Mouse (Mus musculus): ENCODE measurements around the gene Clp1. TPM values are rescaled to one million over a fixed set of nuclear protein-coding genes. Genes with fewer than 3 reads are reported as not detected.

Gene Clp1
- polyA plus RNA-seq (2015; fragmentation: Nextera tagmentation; extraction: Ambion mirVana), result 28.1 and 29.6 TPM in 2 replicates

- Histone ChIP-seq H3K9me3 (no peaks in the 10 kb centered on the region), H3K4me3 (peak within 1 kb of the TSS; percentile 62), H3K27me3 (no peaks in the 10 kb centered on the region), H3K4me1 (replicated peaks) (peaks cover 29% of the 10 kb centered on the region), H3K27ac (replicated peaks) (peak within 1 kb of the TSS; percentile 88), H3K36me3 (peaks cover 21% of the 10 kb centered on the region), H3K9ac (peak within 1 kb of the TSS; percentile 76), H3K4me2 (peak within 1 kb of the TSS; percentile 95)
- under 1% methylated on average over 39 of the region's 39 CpGs for WGBS
- peak; percentile 95 for ATAC-seq (ENCODE audit: low read depth)
These were observed at the start of gene Clp1 for GRCm38 (mm10) chr2:84727172-84727858. Gene Clp1, minus strand, starts transcription at chr2:84727350.

GRCm38 (mm10) chr2:84775665-84776064 is 48.5 kb upstream of the Clp1 start:
- H3K4me3 ChIP-seq, result no peak overlapping the region
- no peak overlapping the region; the same call in 1 of the 2 replicates for H3K27ac ChIP-seq (replicated peaks)
- H3K9ac ChIP-seq, result no peak overlapping the region
- no peaks in the 10 kb centered on the region for H3K9me3 ChIP-seq
- no peaks in the 10 kb centered on the region for H3K36me3 ChIP-seq
- no peaks in the 10 kb centered on the region for H3K27me3 ChIP-seq
- WGBS, result 71% methylated on average over 6 of the region's 6 CpGs
- peaks cover 21% of the 10 kb centered on the region for H3K4me1 ChIP-seq (replicated peaks)
- H3K4me2 ChIP-seq, result no peak overlapping the region
- no peak for ATAC-seq (ENCODE audit: low read depth)

GRCm38 (mm10) chr2:84775241-84775640 is 48.1 kb upstream of the Clp1 start, which contains the start of gene Serping1:
Gene Serping1, minus strand, starts transcription at chr2:84775444.
- H3K9ac ChIP-seq, result peak within 1 kb of the TSS; percentile 67
- 50% methylated on average over 9 of the region's 9 CpGs for WGBS
- peak; percentile 70; the same call in 1 of the 2 replicates for ATAC-seq (ENCODE audit: low read depth)
- peak within 1 kb of the TSS; percentile 35 for H3K4me3 ChIP-seq
- H3K27ac ChIP-seq (replicated peaks), result peak within 1 kb of the TSS; percentile 65
- H3K9me3 ChIP-seq, result no peaks in the 10 kb centered on the region
- H3K27me3 ChIP-seq, result no peaks in the 10 kb centered on the region
- no peaks in the 10 kb centered on the region for H3K36me3 ChIP-seq
- peaks cover 21% of the 10 kb centered on the region for H3K4me1 ChIP-seq (replicated peaks)
- peak within 1 kb of the TSS; percentile 58 for H3K4me2 ChIP-seq

- ATAC-seq (ENCODE audit: low read depth), result peak; percentile 92
- H3K4me2 ChIP-seq, result peak overlapping the region; percentile 58
- H3K27me3 ChIP-seq, result no peaks in the 10 kb centered on the region
- H3K9me3 ChIP-seq, result no peaks in the 10 kb centered on the region
- peak overlapping the region; percentile 65 for H3K27ac ChIP-seq (replicated peaks)
- H3K36me3 ChIP-seq, result 0 out of 2 replicates have a peak, but pooled peaks cover 4% of the 10 kb centered on the region
- H3K4me3 ChIP-seq, result peak overlapping the region; percentile 35
- H3K9ac ChIP-seq, result peak overlapping the region; percentile 67
- peaks cover 21% of the 10 kb centered on the region for H3K4me1 ChIP-seq (replicated peaks)
- WGBS, result under 1% methylated on average over 14 of the region's 15 CpGs
These were observed 47.6 kb upstream of the Clp1 start for GRCm38 (mm10) chr2:84774751-84775150.

GRCm38 (mm10) chr2:84773195-84773594 is 46.0 kb upstream of the Clp1 start:
- H3K27me3 ChIP-seq, result no peaks in the 10 kb centered on the region
- H3K9me3 ChIP-seq, result no peaks in the 10 kb centered on the region
- no peak overlapping the region for H3K9ac ChIP-seq
- ATAC-seq (ENCODE audit: low read depth), result no peak
- no peak overlapping the region for H3K4me2 ChIP-seq
- WGBS, result 90% methylated on average over 5 of the region's 5 CpGs
- peaks cover 21% of the 10 kb centered on the region for H3K4me1 ChIP-seq (replicated peaks)
- H3K36me3 ChIP-seq, result 0 out of 2 replicates have a peak, but pooled peaks cover 4% of the 10 kb centered on the region
- H3K27ac ChIP-seq (replicated peaks), result no peak overlapping the region
- no peak overlapping the region for H3K4me3 ChIP-seq

- H3K27me3 ChIP-seq, result no peaks in the 10 kb centered on the region
- H3K27ac ChIP-seq (replicated peaks), result no peak overlapping the region
- ATAC-seq (ENCODE audit: low read depth), result no peak
- H3K4me1 ChIP-seq (replicated peaks), result peaks cover 21% of the 10 kb centered on the region
- no peak overlapping the region for H3K4me2 ChIP-seq
- 82% methylated on average over 4 of the region's 4 CpGs for WGBS
- no peak overlapping the region for H3K4me3 ChIP-seq
- no peaks in the 10 kb centered on the region for H3K9me3 ChIP-seq
- H3K9ac ChIP-seq, result no peak overlapping the region
- 0 out of 2 replicates have a peak, but pooled peaks cover 4% of the 10 kb centered on the region for H3K36me3 ChIP-seq
These were observed 45.3 kb upstream of the Clp1 start for GRCm38 (mm10) chr2:84772454-84772853.

- 79% methylated on average over 6 of the region's 6 CpGs for WGBS
- Histone ChIP-seq H3K27ac (replicated peaks) (no peak overlapping the region), H3K27me3 (no peaks in the 10 kb centered on the region), H3K4me3 (no peak overlapping the region), H3K4me2 (no peak overlapping the region), H3K9me3 (no peaks in the 10 kb centered on the region), H3K9ac (no peak overlapping the region), H3K36me3 (peaks cover 5% of the 10 kb centered on the region; the same call in 1 of the 2 replicates), H3K4me1 (replicated peaks) (peaks cover 21% of the 10 kb centered on the region)
- no peak for ATAC-seq (ENCODE audit: low read depth)
These were observed 43.4 kb upstream of the Clp1 start for GRCm38 (mm10) chr2:84770501-84770900.

- no peak overlapping the region for H3K4me2 ChIP-seq
- WGBS, result 65% methylated on average over 1 of the region's 1 CpGs
These were observed 35.7 kb upstream of the Clp1 start for GRCm38 (mm10) chr2:84762818-84763217.

GRCm38 (mm10) chr2:84762295-84762694 is 35.1 kb upstream of the Clp1 start:
- Histone ChIP-seq H3K4me2 (no peak overlapping the region), H3K9me3 (no peaks in the 10 kb centered on the region), H3K27ac (replicated peaks) (no peak overlapping the region), H3K36me3 (peaks cover 13% of the 10 kb centered on the region), H3K4me1 (replicated peaks) (no peaks in the 10 kb centered on the region), H3K9ac (no peak overlapping the region), H3K4me3 (no peak overlapping the region), H3K27me3 (no peaks in the 10 kb centered on the region)
- 54% methylated on average over 4 of the region's 4 CpGs for WGBS
- ATAC-seq (ENCODE audit: low read depth), result no peak

More at GRCm38 (mm10) chr2:84762818-84763217, 35.7 kb upstream of the Clp1 start:
- no peak for ATAC-seq (ENCODE audit: low read depth)
- Histone ChIP-seq H3K4me1 (replicated peaks) (no peaks in the 10 kb centered on the region), H3K9me3 (no peaks in the 10 kb centered on the region), H3K9ac (no peak overlapping the region), H3K4me3 (no peak overlapping the region), H3K36me3 (peaks cover 13% of the 10 kb centered on the region), H3K27me3 (no peaks in the 10 kb centered on the region), H3K27ac (replicated peaks) (no peak overlapping the region)

GRCm38 (mm10) chr2:84761840-84762239 is 34.7 kb upstream of the Clp1 start:
- ATAC-seq (ENCODE audit: low read depth), result no peak
- no peak overlapping the region for H3K4me2 ChIP-seq
- H3K4me1 ChIP-seq (replicated peaks), result no peaks in the 10 kb centered on the region
- peaks cover 13% of the 10 kb centered on the region for H3K36me3 ChIP-seq
- H3K9ac ChIP-seq, result no peak overlapping the region
- 90% methylated on average over 1 of the region's 1 CpGs for WGBS
- H3K4me3 ChIP-seq, result no peak overlapping the region
- no peak overlapping the region for H3K27ac ChIP-seq (replicated peaks)
- H3K9me3 ChIP-seq, result no peaks in the 10 kb centered on the region
- no peaks in the 10 kb centered on the region for H3K27me3 ChIP-seq

GRCm38 (mm10) chr2:84761309-84761708 is 34.2 kb upstream of the Clp1 start:
- ATAC-seq (ENCODE audit: low read depth), result no peak
- 90% methylated on average over 3 of the region's 3 CpGs for WGBS
- no peak overlapping the region for H3K9ac ChIP-seq

GRCm38 (mm10) chr2:84760777-84761176 is 33.6 kb upstream of the Clp1 start:
- Histone ChIP-seq H3K9ac (no peak overlapping the region), H3K4me1 (replicated peaks) (no peaks in the 10 kb centered on the region), H3K27ac (replicated peaks) (no peak overlapping the region), H3K36me3 (peaks cover 13% of the 10 kb centered on the region), H3K27me3 (no peaks in the 10 kb centered on the region), H3K9me3 (no peaks in the 10 kb centered on the region), H3K4me3 (no peak overlapping the region), H3K4me2 (no peak overlapping the region)
- no peak for ATAC-seq (ENCODE audit: low read depth)
- 72% methylated on average over 8 of the region's 8 CpGs for WGBS

More at GRCm38 (mm10) chr2:84761309-84761708, 34.2 kb upstream of the Clp1 start:
- Histone ChIP-seq H3K4me2 (no peak overlapping the region), H3K27me3 (no peaks in the 10 kb centered on the region), H3K4me1 (replicated peaks) (no peaks in the 10 kb centered on the region), H3K4me3 (no peak overlapping the region), H3K36me3 (peaks cover 13% of the 10 kb centered on the region), H3K9me3 (no peaks in the 10 kb centered on the region), H3K27ac (replicated peaks) (no peak overlapping the region)

Measured in neural tube, embryonic 13.5 days (tissue).